In the genomic region with DNA sequence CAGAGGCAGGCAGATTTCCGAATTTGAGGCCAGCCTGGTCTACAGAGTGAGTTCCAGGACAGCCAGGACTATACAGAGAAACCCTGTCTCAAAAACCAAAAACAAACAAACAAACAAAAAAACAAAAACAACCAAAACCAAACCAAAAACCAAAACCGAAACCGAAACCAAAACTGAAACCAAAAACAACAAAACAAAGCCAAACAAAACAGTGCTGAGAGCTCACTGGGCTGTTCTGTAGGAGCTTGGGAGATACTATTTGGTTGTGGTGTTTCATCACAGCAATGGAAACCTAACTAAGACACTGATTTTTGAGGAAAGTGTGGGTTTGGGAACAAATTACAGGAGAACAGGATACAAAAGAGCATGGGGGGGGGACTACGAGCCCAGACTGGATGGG, we compare ENCODE assay signal across 23 mouse cellular contexts. TPM values are rescaled to one million over a fixed set of nuclear protein-coding genes. Genes with fewer than 3 reads are reported as not detected.
DNase-seq lines count a peak whose midpoint lies in the region; ATAC-seq and TF ChIP-seq lines count a peak whose summit lies in the region.
"Had no signal": no experiment of that assay in that cellular context is flagged by ENCODE, and none has a peak within 500 bp of the region (broad histone marks: within the 10 kb centered on the region; RNA-seq: fewer than 3 reads in every experiment).

No protein-coding gene starts in this region.

- no peak for TF ChIP-seq RAD21 in MEL (IDR thresholded peaks at IDR 0.05; ENCODE audit: low read depth, low read length)

- no peak overlapping the region for H3K27ac ChIP-seq in MEL (ENCODE audit: control insufficient read depth, low read depth, low read length)
- H3K27ac ChIP-seq: embryonic facial prominence, embryonic 12.5 days; forebrain, embryonic 12.5 days; heart, embryonic 10.5 days; hindbrain, embryonic 12.5 days; intestine, embryonic 15.5 days had no signal

- H3K79me2 ChIP-seq in MEL (ENCODE audit: control insufficient read depth, insufficient read depth, low read length, poor library complexity), result no peaks in the 10 kb centered on the region

- peak overlapping the region; percentile 82 for H3K4me3 ChIP-seq in megakaryocyte, embryonic 14.5 days (replicated peaks)
- H3K4me3 ChIP-seq in MEL (ENCODE audit: control insufficient read depth in 1 of 2, insufficient read depth in 1 of 2, low read depth in 2 of 2, low read length in 2 of 2), result no peak overlapping the region
- H3K4me3 ChIP-seq in lung, adult 2 months (replicated peaks; ENCODE audit: extremely low read depth, low read depth, low read length), result no peak overlapping the region
- H3K4me3 ChIP-seq: embryonic facial prominence, embryonic 12.5 days; forebrain, embryonic 12.5 days; heart, embryonic 10.5 days; hindbrain, embryonic 12.5 days; intestine, embryonic 15.5 days had no signal

- H3K36me3 ChIP-seq in megakaryocyte, embryonic 14.5 days (replicated peaks; ENCODE audit: low read length), result no peaks in the 10 kb centered on the region
- H3K36me3 ChIP-seq in MEL (ENCODE audit: control insufficient read depth in 1 of 2, insufficient read depth in 2 of 2, low read length in 2 of 2), result peaks cover 0 to 16% of the 10 kb centered on the region in 2 experiments; a peak in 2 of 4 replicates
- H3K36me3 ChIP-seq: embryonic facial prominence, embryonic 12.5 days; forebrain, embryonic 12.5 days; heart, embryonic 10.5 days; hindbrain, embryonic 12.5 days; intestine, embryonic 15.5 days had no signal

- TF ChIP-seq EP300 in MEL (IDR thresholded peaks at IDR 0.05; ENCODE audit: low read depth in 1 of 2, low read length in 2 of 2), result no peak

- H3K4me1 ChIP-seq in megakaryocyte, embryonic 14.5 days, result peaks cover 12% of the 10 kb centered on the region
- H3K4me1 ChIP-seq in MEL (ENCODE audit: control insufficient read depth in 1 of 2, insufficient read depth in 2 of 2, low read length in 2 of 2), result peaks cover 16 to 33% of the 10 kb centered on the region in 2 experiments
- no peaks in the 10 kb centered on the region for H3K4me1 ChIP-seq in lung, adult 2 months (ENCODE audit: control insufficient read depth, insufficient read depth, low read length)
- H3K4me1 ChIP-seq: embryonic facial prominence, embryonic 12.5 days; forebrain, embryonic 12.5 days; hindbrain, embryonic 12.5 days; intestine, embryonic 15.5 days had no signal

- ATAC-seq in megakaryocyte, adult 5-6 weeks (ENCODE audit: poor library complexity, severe bottlenecking), result no peak
- peak; percentile 54 for ATAC-seq in CD4-positive, CD25-positive, alpha-beta regulatory T cell, adult 4 months
- peak; percentile 33 for ATAC-seq in inflammation-experienced regulatory T-cells, adult 6 months
- no peak for ATAC-seq in megakaryocyte progenitor cell, adult 5-6 weeks (replicated peaks; ENCODE audit: poor library complexity)
- ATAC-seq: forebrain, embryonic 16.5 days; hindbrain, embryonic 16.5 days; intestine, embryonic 15.5 days had no signal

- peaks cover 12% of the 10 kb centered on the region; the same call in 1 of the 2 replicates for H3K9me3 ChIP-seq in megakaryocyte, embryonic 14.5 days
- H3K9me3 ChIP-seq in MEL (replicated peaks; ENCODE audit: insufficient read depth, low read length), result no peaks in the 10 kb centered on the region
- H3K9me3 ChIP-seq: embryonic facial prominence, embryonic 12.5 days; forebrain, embryonic 12.5 days; heart, embryonic 10.5 days; intestine, embryonic 15.5 days had no signal

- DNase-seq in MEL (ENCODE audit: low read depth, low spot score), result no peak
- DNase-seq in lung, adult 2 months, result no peak
- DNase-seq: adrenal gland, adult 2 months; adrenal gland, postnatal 36 days; cerebellum, adult 8-10 months; cerebellum, postnatal 14 days; gastrocnemius, postnatal 10 days; heart, adult 18-20 months; heart, postnatal 10 days; heart, postnatal 4 days had no signal

- TF ChIP-seq CTCF in MEL (IDR thresholded peaks at IDR 0.05 in 2 of 3, conservative IDR thresholded peaks at IDR 0.05 in 1 of 3; ENCODE audit: control insufficient read depth in 1 of 3, insufficient read depth in 1 of 3, low read depth in 2 of 3, low read length in 3 of 3, poor library complexity in 1 of 3, severe bottlenecking in 1 of 3), result no peak
- TF ChIP-seq CTCF in lung, adult 2 months (IDR thresholded peaks at IDR 0.05; ENCODE audit: insufficient read depth, low read length), result no peak

- no peak for TF ChIP-seq POLR2A in MEL (IDR thresholded peaks at IDR 0.05; ENCODE audit: control insufficient read depth in 1 of 2, insufficient read depth in 1 of 2, low read depth in 1 of 2, low read length in 2 of 2, poor library complexity in 1 of 2)
- TF ChIP-seq POLR2A in lung, adult 2 months (IDR thresholded peaks at IDR 0.05; ENCODE audit: borderline replicate concordance, extremely low read depth, low read depth, low read length), result no peak

- 88% methylated on average over 4 of the region's 4 CpGs for WGBS in lung, adult 2 months

- H3K27me3 ChIP-seq in megakaryocyte, embryonic 14.5 days (replicated peaks), result no peaks in the 10 kb centered on the region
- H3K27me3 ChIP-seq in MEL (ENCODE audit: control insufficient read depth in 1 of 2, insufficient read depth in 2 of 2, low read length in 2 of 2), result no peaks in the 10 kb centered on the region
- H3K27me3 ChIP-seq: embryonic facial prominence, embryonic 12.5 days; forebrain, embryonic 12.5 days; hindbrain, embryonic 12.5 days; intestine, embryonic 15.5 days had no signal

- no peak overlapping the region for H3K9ac ChIP-seq in MEL (ENCODE audit: control insufficient read depth, low read depth, low read length, poor library complexity, severe bottlenecking)
- H3K9ac ChIP-seq: embryonic facial prominence, embryonic 12.5 days; forebrain, embryonic 12.5 days; hindbrain, embryonic 12.5 days; intestine, embryonic 15.5 days had no signal

TF ChIP-seq in MEL, 35 proteins besides CTCF, POLR2A, EP300 and RAD21:
- 0 out of 2 replicates have a peak, but pooled peaks have one; percentile 29 for TF ChIP-seq ETS1 (IDR thresholded peaks at IDR 0.05; ENCODE audit: low read depth, low read length)
- TF ChIP-seq RCOR1 (IDR thresholded peaks at IDR 0.05; ENCODE audit: low read depth, low read length), result no peak
- TF ChIP-seq MAX (IDR thresholded peaks at IDR 0.05; ENCODE audit: low read length), result no peak

RNA-seq across cellular contexts. Expression of a gene that starts 10.6 kb away (rescaled TPM):
- polyA plus RNA-seq in megakaryocyte, embryonic 14.5 days (2012; ENCODE audit: insufficient read depth, low replicate concordance), result not detected in 2 replicates
- 0.25 and 0.34 TPM in 2 replicates for total RNA-seq in megakaryocyte, adult 5-6 weeks (2015)
- total RNA-seq in megakaryocyte, adult 5-6 weeks (2017), result 0.26 and 0.41 TPM in 2 replicates
- 1 to 10 TPM; 1.2 to 1.8 TPM for polyA plus RNA-seq in CD4-positive, CD25-positive, alpha-beta regulatory T cell, adult 4 months (2017; shearing (Covaris generic))
- total RNA-seq in MEL (2012; rRNA removed), result not detected in 2 replicates
- under 1 TPM in 1 of 2 experiments, not detected in 1; 0.03 TPM for polyA plus RNA-seq in MEL (2012; ENCODE audit: insufficient read depth in 1 of 2, insufficient read length in 2 of 2, low read depth in 1 of 2, low replicate concordance in 2 of 2, missing spikeins in 1 of 2)
- 1 to 10 TPM in 2 of 3 experiments, under 1 TPM in 1; 0.94 to 1.6 (median 1.5) TPM for polyA plus RNA-seq in inflammation-experienced regulatory T-cells, adult 6 months (2017; shearing (Covaris generic))
- total RNA-seq in megakaryocyte progenitor cell, adult 5-6 weeks (2015), result 0.24 TPM in 1 of 2 replicates, not detected in the other
- total RNA-seq in megakaryocyte progenitor cell, adult 5-6 weeks (2017), result 0.04 TPM in 1 of 2 replicates, not detected in the other
- 11.2 and 15.0 TPM in 2 replicates for polyA plus RNA-seq in lung, adult 2 months (2012; rRNA removed)
- total RNA-seq: adrenal gland, adult 2 months; adrenal gland, postnatal 36 days; gastrocnemius, postnatal 10 days had no signal
- polyA plus RNA-seq: adrenal gland, adult 2 months; heart, embryonic 14.5 days had no signal

RNA-seq across cellular contexts. Expression of a gene that starts 21.9 kb away (rescaled TPM):
- polyA plus RNA-seq in megakaryocyte, embryonic 14.5 days (2012; ENCODE audit: insufficient read depth, low replicate concordance), result 10.0 and 23.7 TPM in 2 replicates
- 260 and 273 TPM in 2 replicates for total RNA-seq in megakaryocyte, adult 5-6 weeks (2015)
- 130 and 134 TPM in 2 replicates for total RNA-seq in megakaryocyte, adult 5-6 weeks (2017)
- 10 to 100 TPM; 73.7 to 86.4 TPM for polyA plus RNA-seq in CD4-positive, CD25-positive, alpha-beta regulatory T cell, adult 4 months (2017; shearing (Covaris generic))
- 5.2 and 5.7 TPM in 2 replicates for total RNA-seq in MEL (2012; rRNA removed)
- 10 to 100 TPM in 1 of 2 experiments, not detected in 1; 13.1 TPM for polyA plus RNA-seq in MEL (2012; ENCODE audit: insufficient read depth in 1 of 2, insufficient read length in 2 of 2, low read depth in 1 of 2, low replicate concordance in 2 of 2, missing spikeins in 1 of 2)
- 100 to 1,000 TPM in 1 of 3 experiments, 10 to 100 TPM in 2; 57.2 to 116 (median 62.2) TPM for polyA plus RNA-seq in inflammation-experienced regulatory T-cells, adult 6 months (2017; shearing (Covaris generic))
- total RNA-seq in megakaryocyte progenitor cell, adult 5-6 weeks (2015), result 39.9 and 50.4 TPM in 2 replicates
- total RNA-seq in megakaryocyte progenitor cell, adult 5-6 weeks (2017), result 19.5 and 21.0 TPM in 2 replicates
- 73.8 and 81.2 TPM in 2 replicates for polyA plus RNA-seq in lung, adult 2 months (2012; rRNA removed)

Comparison
In these comparisons a context has a peak if more than half of its experiments do, and no peak if none do; other contexts are left out.
1. ATAC-seq: peak in CD4-positive, CD25-positive, alpha-beta regulatory T cell, adult 4 months (single experiment) and inflammation-experienced regulatory T-cells, adult 6 months (single experiment); none in megakaryocyte, adult 5-6 weeks (single experiment) and megakaryocyte progenitor cell, adult 5-6 weeks (single experiment).